Mouse (Mus musculus) spleen, postnatal 10 days (tissue): ENCODE measurements around the gene Smtnl1.
A peak's percentile ranks its signal among the peaks of the same experiment; 100 is the strongest.

Experiments
- DNase-seq, 2 experiments: peaks; one replicate each; pipeline ENCODE4 v3.0.0; 2021 to 2022; ENCODE audit warnings: low spot score in 2 of 2

The Smtnl1 gene

DNA sequence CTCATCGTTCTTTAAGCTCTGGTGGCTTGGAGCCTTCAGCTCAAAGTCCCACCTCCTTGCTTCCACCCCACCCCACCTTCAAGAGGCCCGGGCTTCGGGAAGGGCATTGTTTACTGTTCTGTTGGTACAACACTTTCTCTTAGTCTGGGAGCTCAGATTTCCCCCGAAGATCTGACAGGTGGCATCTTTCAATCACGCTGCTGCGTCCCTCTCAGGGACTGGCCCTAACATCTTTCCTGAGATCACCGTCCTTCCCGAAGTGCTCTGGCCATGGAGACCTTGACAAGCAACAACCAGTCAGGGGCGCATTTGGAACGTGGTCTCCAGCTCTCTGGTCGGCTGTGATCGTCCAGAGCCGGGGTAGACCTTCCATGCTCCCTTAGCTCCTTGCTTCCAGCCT lies at the start of gene Smtnl1:
Gene Smtnl1, minus strand, starts transcription at position 101 of the 400 bp plus-strand sequence.
- DNase-seq, result no peak

DNA sequence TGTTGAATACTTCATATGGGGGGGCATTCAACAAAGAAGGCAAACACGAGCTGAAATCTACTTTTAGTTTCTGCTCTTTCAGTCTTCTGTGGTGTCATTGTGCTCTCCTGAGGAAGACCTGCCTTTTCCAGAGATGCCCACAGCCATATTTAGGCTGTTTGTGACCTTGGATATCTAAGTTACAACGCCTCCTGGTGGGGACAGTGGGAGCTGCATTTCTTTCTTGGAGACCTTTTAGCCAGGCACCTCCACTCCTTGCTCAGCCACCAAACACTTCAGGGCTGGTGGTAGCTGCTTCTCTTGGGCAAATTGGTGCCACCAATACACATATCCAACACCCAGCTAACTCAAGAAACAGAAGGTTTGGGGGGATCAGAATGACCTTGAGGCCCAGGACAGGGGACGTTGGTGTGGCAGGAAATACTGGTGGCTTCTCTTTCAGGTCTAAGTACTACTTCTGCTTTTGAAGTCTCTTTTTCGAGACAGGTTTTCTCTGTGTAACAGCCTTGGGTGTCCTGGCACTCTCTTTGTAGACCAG lies 48.2 kb upstream of the Smtnl1 start:
- DNase-seq, result peak; percentile 66 to 82

DNA sequence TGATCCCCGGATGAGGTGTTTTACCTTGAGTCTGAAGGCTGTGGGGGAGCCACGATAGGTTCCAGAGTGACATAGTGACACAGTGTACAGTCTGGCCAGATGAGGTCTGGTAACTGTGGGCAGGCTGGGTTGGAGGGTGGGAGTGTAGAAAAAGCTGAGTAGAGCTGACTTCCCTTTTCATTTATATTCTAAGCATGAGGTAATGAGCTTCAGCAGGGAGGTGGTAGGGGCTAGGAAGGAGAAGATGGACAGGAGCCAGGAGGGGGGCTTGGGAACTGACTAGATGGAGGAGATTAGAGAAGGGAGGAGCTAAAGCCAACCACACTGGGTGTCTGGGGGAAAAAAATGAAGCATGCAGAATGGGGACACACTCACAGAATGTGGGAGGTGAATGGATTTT lies 46.5 kb upstream of the Smtnl1 start:
- DNase-seq, result no peak

DNA sequence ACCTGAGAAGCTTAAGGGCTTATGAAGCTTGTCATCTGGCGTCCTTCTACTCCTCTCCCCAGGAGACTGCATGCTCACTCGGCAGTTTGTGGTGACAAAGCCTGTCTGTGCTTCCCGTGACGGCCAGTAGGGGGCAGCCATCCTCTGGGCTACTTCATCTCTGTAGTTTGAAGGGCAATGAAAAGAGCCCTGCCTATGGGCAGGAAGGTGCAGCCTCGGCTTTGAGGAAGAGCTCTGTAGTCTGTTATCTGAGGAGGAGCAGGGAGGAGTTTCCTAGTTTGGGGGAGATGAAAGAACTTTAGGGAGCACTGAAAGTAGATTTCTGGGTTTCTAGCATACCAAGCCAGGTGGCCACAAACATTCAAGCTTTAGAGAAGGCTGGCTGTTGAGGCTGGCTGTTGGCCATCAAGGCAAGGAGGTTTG lies 46.1 kb upstream of the Smtnl1 start:
- peak; percentile 86 to 92 for DNase-seq

DNA sequence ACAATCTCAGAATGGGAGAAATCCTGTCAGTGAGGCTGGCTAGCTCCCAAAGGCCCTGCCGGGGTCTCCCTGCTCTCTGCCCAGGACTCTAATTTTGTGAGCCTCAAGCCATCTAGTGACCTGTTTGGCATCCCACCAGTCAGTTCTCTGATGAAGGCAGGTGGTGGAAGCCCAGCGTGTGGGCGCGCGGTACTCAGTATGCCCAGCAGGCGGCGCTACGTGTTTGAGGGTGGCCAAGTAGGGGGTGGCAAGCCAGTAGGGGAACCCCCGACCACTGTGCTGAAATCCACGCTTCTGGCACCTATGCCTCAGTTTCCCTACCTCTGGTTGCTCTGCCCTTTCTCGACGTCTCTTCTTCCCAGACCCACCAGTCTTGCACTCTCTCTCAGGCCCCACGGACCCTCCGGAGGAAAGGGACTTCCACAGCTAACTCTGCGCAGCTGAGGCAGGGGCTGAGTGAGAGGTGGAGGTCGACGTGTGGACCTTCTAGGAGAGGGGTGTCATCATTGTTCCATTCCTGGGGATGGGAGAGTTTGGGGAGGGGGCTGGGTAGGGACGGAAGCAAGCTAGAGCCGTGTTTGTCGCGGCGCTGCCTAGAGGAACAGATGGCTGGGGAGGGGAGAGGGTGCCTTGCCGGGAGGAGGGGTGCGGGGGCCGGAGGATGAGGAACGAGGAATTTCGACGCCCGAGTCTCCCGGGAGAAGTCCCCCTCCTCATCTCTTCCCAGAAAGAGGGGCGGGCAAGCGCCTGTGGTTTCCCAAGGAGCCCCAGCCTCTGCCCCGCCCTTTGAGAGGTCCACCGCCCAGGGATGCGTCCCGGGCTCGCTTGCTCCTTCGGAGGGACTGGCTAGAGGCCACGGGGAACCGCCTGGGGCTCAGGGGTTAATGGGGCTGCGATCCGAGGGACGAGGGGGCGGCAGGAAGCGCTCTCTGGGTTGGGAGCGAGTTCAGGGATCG lies 43.4 kb upstream of the Smtnl1 start:
- DNase-seq, result peak; percentile 73 to 83

DNA sequence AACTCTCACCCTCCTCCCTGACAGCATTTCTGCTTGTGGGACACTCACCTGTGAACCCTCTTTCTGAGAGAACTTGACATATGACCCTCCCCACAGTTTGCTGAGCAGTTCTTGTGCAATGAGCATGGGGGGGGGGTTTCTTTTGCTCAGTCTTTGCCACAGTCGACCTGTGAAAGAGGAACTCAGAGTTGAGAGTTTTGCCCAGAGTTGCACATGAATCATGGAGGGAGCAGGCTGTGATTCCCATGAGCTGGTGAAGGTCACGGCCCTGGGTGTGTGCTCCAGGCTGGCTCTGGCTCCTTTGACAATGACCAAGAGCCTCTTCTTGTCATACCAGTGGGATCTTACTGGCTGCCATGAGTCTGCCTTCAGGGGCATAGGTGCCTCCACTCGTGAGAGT lies 39.8 kb upstream of the Smtnl1 start:
- DNase-seq, result no peak

DNA sequence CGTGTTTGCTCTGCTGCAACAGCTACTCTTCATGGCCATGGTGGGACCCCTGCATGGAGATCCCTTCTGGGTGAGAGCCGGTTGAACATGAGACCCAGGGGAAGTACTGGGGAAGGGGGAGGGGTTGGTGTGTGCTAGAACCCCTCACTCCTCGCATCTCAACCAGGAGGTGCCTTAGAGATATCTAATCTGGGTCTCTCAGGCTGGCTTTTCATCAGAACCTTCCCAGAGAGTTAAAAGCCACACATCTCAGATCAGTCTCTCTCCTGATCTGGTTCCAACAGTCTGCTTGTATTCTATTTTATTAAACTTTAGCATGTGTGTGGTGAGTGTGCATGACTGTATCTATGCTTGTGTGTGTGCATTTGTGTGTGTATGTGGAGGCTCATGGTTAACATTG lies 39.0 kb upstream of the Smtnl1 start:
- no peak for DNase-seq

DNA sequence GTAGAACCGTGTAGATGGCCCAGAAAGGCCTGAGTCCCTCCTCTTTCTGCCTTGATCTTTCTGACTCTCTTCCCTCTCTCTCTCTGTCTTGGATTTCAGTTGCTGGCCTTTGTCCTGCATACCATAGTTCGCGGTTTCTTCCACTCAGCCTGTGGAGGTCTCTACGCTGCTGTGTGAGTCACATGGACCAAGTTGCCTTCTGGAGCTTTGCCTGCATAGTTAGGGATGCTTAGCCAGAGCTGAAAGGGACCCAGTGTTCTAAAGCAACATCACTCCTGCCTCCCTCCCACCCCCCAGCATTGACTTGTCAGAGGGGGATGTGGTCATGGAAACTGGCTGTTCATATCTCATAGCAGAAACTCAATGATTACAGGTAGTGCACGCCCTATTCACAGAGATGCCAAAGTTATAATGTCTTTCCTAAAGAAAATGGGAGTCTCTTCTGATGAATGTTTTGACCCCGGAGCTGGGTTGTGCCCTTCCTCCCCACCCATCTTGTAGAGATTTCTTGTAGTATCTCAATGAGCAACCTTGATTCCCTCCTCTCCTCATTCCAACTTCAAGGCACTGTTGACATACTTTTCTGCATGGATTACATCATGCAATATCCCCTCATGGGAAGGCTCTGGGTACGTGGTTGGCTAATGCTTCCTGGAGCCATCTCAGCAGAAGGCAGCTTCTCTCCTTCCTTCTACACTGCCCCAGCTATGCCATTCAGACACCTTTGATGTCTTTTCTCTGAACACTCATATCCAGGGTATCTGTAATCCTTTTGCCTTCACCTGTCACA lies 37.7 kb upstream of the Smtnl1 start:
- DNase-seq, result no peak

DNA sequence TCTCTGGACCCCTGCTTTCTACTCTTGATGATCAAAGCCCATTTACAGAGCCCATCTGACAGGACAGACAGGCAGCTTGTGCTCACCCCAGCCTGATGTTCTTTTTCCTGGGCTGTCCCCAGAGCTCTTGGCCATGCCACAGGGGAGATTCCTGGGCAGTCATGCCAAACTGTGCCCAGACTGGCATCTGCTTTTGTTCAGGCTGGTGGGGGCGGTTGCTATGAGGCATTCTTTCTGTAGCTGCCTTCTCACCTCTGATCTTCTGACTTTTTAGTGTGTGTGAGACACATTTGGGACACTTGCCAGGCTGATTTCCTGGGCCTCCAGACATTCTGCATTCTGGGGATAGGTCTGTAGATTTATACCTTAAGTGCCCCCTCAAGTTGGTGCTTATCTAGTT lies 36.1 kb upstream of the Smtnl1 start:
- DNase-seq, result no peak

DNA sequence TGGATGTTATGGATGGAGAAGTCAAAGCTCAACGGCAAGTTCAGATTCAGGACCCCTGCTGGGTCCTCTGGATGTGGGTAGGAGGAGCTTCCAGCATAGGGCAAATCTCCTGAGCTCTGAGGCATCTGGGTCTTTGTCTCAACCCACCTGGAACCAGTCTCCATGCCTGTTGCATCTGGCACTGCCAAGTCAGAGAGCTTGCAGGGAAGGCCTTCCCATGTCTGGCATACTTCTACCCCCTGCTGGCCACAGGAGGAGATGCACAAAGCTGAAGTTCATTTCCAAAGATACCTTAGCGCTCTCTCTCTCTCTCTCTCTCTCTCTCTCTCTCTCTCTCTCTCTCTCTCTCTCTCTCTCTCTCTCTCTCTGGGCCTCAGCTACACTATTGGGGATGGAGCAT lies 33.3 kb upstream of the Smtnl1 start:
- peak; percentile 50 to 76 for DNase-seq

DNA sequence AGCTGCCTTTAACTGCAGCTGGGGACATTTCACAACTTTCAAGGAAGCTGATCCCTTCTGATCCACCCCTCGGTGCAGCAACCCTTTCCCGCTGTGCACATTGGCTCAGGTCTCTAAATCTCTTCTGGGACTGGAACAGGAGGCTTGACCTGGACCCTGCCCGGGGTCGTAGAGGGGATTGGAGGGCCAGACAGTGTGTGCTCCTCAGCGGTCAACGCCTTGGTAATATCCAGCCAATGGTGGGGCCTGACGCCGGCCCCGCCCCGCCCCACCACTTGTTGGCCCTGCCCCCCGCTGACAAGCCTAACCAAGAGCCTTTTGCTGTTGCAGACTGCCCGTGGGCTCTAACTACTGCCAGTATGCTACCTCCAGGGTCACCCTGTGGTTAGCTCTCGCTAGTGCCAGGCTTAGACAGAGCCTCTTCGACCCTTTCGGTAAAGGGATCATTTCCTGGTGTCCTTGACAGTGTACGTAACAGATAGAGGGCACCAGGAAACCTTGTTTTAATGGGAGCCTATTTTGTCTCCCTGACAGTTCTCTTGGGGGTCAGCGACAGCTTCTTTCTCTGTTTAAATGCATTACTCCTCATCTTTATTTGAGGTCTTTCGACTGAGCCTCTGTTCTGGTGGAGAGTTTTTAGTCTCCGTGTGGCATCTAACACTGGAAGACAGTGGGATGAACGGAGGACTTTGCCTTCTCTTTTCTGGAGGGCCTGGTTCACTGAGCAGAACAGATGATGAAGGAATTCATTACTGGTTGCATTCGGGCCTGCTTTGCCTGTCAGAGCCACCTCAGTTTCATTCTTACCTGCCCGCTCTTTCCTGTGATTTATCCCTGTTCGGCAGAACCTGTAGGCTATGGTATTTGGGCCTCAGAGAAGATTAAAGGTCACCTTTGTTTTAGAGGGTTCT lies 28.9 kb upstream of the Smtnl1 start:
- no peak for DNase-seq

DNA sequence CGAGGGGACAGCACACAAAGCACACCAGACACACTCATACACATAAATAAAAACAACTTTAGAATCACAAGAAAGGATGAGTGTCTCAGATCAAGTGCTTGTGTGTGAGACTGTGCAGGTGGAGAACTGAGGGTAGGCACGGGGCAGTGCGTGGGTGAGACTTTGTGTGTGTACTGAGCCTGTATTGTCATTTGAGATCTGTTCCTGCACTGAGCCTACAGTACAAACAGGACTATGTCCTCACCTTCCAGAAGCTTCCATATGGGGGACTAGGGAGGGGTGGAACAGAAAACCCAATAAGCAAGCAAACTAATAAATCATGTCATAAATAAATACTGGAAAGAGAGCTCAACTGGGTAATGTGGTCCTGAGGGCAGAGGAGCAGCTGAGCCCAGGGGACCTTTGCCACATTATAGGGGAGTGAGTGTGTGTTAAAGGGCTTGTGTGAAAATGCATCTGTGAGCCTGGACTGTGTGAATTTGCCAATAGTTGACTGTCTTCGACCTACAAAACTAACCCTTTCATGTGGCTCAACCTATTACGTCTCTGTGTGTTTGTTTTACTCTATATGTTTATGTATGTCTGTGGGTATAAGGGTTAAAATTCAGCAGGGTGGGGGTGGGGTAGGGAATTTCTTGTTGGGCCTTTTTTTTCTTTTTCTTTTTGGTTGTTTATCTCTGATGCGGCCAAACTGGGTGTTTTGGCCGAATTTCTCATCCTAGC lies 28.1 kb upstream of the Smtnl1 start:
- DNase-seq, result no peak

DNA sequence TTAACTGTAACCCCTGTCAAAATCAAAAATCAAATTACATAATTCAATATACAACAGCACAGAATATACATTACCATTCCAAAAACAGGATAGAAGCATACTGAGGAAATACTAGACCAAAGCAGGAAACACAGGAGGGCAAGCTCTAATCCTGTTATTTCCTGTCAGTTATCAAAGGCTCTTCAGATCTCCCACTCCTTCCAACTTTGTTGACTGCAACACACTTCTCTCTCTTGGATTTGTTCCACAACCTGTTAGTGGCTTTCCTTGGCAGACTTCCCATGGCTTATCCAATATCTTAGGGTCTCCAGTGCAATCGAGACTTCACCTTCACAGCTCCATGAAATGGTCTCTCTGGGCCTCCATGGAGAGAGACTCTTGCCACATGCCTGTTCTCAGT lies 22.8 kb upstream of the Smtnl1 start:
- DNase-seq, result no peak

DNA sequence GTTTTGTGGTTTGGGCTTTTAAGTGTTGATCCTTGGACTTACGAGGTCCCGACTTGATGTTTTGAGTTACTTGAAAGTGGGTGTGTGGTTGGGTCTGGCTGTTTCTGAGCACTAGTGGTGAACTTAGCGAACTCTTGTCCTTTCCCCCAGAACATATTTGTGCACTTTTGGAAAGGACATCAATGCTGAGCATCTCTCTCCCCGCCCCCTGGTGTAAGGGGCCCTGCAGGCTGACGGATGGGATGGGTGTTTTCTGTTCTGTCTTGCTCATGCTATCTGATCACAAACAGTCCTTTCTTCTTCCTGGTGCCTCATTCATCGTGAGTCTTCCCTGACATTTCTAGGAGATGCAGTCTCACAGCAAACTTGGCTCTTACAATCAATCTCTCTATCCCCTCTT lies 21.2 kb upstream of the Smtnl1 start:
- DNase-seq, result no peak

DNA sequence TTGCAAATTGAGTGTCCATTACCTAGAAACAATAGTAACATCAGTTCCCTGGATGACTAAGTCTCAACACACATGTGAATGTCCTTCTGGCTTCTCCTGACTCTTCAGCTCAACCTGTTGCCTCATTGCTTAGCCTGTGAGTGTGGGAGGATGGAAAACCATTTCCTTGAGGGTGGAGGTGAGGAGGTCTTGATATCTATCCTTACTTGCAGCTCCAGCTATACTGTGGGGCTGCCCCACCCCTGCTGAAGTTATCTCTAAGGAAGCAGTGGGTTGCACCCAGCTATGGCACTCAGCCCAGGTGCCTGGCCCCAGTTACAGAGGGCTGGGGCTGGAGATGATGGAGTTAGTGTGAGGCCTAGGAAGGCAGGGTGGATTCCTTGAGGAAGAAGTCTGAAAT lies 19.5 kb upstream of the Smtnl1 start:
- DNase-seq, result peak; percentile 77 to 89

DNA sequence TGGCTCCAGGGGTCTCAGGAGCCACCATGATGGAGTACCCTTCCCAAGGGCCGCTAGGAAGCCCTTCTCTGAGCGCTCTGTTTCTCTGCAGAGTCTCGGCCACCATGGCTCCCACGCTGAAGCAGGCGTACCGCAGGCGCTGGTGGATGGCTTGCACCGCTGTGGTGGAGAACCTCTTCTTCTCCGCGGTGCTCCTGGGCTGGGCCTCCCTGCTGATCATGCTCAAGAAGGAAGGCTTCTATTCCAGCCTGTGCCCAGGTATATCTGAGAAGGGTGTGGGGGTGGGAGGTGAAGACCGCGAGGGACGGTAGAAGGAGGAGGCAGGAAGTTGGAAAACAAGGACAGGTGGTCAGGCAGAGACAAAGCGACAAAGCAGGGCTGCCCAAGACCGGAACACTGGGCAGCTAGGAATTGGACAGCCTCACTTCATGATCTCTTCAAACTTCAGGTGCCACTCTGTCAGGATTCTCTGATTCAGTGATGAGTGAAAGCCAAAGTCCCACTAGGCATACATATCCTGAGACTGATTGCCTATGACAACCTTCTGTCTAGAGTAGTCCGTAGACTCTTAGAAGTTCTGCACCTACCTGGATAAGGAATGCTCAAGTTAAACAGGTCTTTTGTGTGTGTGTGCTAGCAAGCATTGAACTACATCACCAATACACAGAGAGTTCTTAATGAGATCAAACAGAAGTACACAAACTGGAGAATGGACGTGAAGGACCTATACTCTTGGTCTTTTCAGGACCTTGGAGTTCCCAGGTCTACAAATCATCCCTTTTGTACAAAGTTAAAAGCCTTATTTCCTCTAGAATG lies 18.5 kb upstream of the Smtnl1 start:
- no peak for DNase-seq

DNA sequence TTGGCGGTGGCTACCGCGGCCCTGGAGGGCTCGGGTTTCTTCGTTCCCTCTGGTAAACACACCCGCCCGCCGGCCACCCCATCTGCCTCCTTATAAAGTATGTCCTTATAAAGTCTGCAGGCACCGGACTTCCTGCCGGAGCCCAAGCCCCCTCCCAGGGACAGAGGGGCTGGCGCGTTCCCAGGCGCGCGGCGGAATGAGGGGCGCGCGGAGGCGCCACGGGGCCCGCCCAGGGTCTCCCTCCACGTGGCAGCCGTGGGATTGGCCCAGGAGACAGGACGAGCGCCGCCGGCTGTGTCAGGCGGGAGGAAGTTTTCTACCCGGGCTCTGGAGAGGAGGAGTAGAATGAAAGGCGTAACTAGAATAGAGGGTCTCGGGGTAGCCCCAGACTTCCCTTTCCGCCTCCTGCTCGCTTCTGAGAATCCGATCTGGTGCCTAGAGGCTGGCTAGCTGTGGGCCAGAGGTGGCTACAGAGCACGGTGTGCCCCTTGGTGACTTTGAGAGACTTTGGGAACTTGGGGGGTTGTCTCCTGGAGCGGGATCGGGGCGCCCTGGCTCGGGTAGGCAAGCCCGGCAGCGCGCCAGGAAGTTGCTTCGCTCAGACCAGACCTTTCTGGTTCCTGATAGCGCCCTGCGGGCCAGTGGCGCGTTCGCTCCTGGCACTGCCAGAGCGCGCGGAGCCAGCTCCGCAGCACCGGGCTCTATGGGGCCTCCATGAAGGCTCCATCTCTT lies 17.7 kb upstream of the Smtnl1 start:
- DNase-seq, result peak; percentile 86 to 88

DNA sequence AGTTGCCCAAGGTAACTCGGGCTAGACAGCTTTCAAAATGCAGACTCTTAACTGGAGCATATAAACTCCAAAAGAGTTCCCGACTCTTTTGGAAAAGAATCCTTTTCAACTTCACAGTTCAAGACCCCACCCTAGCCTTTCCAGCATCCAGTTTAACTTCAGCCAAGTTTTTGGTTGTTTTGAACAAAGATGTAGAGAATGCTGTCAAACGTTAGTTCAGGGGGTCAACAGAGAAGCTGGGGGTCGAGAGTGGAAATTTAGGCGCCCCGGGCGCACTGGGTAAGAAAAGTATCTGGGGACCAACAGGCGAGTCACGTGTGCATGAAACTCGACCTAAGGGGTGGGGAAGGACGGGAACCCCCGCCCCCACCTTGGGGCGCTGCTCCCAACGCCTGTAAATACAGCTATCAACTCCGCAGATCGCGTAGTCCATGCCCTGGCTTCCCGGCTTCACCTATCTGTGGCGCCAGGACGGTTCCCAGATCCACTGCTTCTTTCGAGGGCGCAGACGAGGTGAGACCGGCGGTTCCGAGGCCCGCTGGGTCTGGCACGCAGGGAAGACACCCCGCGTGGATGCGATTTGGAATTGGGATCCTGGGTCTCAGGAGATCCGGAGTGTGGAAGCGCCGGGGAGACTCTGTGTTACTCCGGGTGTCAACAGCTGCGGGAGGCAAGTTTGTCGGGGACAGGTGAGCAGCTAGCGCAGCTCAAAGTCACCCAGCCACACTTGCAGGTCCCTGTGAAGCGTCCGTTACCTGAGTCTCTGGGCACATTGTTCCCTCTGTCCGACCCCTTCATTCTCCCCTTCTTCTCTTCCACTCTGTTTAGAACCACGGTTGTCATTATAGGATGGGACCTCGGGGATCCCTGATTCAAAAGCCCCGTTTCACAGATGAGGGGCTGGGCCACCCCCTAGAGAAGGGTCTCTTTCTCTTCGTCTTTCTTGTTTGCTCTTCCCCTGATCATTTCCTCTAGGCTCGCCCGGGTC lies 16.8 kb upstream of the Smtnl1 start:
- peak; percentile 78 to 83 for DNase-seq
